ENCODE assay signal across 10 mouse cellular contexts in genomic region chr5:33822456-33822855, GRCm38 (mm10). TPM values are rescaled to one million over a fixed set of nuclear protein-coding genes. Genes with fewer than 3 reads are reported as not detected.
DNase-seq lines count a peak whose midpoint lies in the region; ATAC-seq and TF ChIP-seq lines count a peak whose summit lies in the region.
"Had no signal": no experiment of that assay in that cellular context is flagged by ENCODE, and none has a peak within 500 bp of the region (broad histone marks: within the 10 kb centered on the region; RNA-seq: fewer than 3 reads in every experiment).

No protein-coding gene starts in this region.

- H3K27me3 ChIP-seq in heart, postnatal 0 days (ENCODE audit: control insufficient read depth, insufficient read depth, low read length) = no peaks in the 10 kb centered on the region
- H3K27me3 ChIP-seq in embryonic facial prominence, embryonic 15.5 days = no peaks in the 10 kb centered on the region
- H3K27me3 ChIP-seq in limb, embryonic 10.5 days (ENCODE audit: low read depth, poor library complexity, severe bottlenecking) = no peaks in the 10 kb centered on the region
- H3K27me3 ChIP-seq in neural tube, embryonic 12.5 days (replicated peaks) = no peaks in the 10 kb centered on the region

- peak overlapping the region; percentile 85; the same call in 1 of the 2 replicates for H3K4me2 ChIP-seq in heart, postnatal 0 days (ENCODE audit: low read depth, low read length)
- peak overlapping the region; percentile 57 for H3K4me2 ChIP-seq in embryonic facial prominence, embryonic 15.5 days (replicated peaks)
- H3K4me2 ChIP-seq in neural tube, embryonic 12.5 days (replicated peaks) = peak overlapping the region; percentile 75

- no peak for TF ChIP-seq CTCF in heart, postnatal 0 days (IDR thresholded peaks at IDR 0.05; ENCODE audit: low read depth)
- no peak for TF ChIP-seq CTCF in gastrocnemius, adult 2 months (IDR thresholded peaks at IDR 0.05)

- H3K9ac ChIP-seq in heart, postnatal 0 days (replicated peaks; ENCODE audit: low read depth, low read length) = 0 out of 2 replicates have a peak overlapping the region, but pooled peaks have one; percentile 86
- no peak overlapping the region for H3K9ac ChIP-seq in embryonic facial prominence, embryonic 15.5 days
- peak overlapping the region; percentile 99 for H3K9ac ChIP-seq in neural tube, embryonic 12.5 days

- no peak overlapping the region for H3K27ac ChIP-seq in heart, postnatal 0 days (ENCODE audit: low read depth)
- H3K27ac ChIP-seq in embryonic facial prominence, embryonic 15.5 days (replicated peaks) = no peak overlapping the region
- no peak overlapping the region for H3K27ac ChIP-seq in limb, embryonic 10.5 days
- no peak overlapping the region for H3K27ac ChIP-seq in neural tube, embryonic 12.5 days
- no peak overlapping the region for H3K27ac ChIP-seq in gastrocnemius, adult 2 months

- TF ChIP-seq EP300 in heart, postnatal 0 days (IDR thresholded peaks at IDR 0.05; ENCODE audit: low read depth) = no peak

- ATAC-seq in heart, postnatal 0 days (ENCODE audit: insufficient read depth, low read depth) = no peak
- ATAC-seq in embryonic facial prominence, embryonic 15.5 days (ENCODE audit: insufficient number of reproducible peaks, low FRiP score, low TSS enrichment, low read depth) = no peak
- ATAC-seq in neural tube, embryonic 12.5 days (ENCODE audit: low FRiP score, low read depth) = no peak

- peak overlapping the region; percentile 10; the same call in 1 of the 2 replicates for H3K4me3 ChIP-seq in heart, postnatal 0 days (ENCODE audit: low read depth, low read length)
- H3K4me3 ChIP-seq in embryonic facial prominence, embryonic 15.5 days (replicated peaks) = peak overlapping the region; percentile 99; the same call in 1 of the 2 replicates
- H3K4me3 ChIP-seq in limb, embryonic 10.5 days = peak overlapping the region; percentile 84
- H3K4me3 ChIP-seq in neural tube, embryonic 12.5 days = peak overlapping the region; percentile 99
- H3K4me3 ChIP-seq in gastrocnemius, adult 2 months = no peak overlapping the region

- no peaks in the 10 kb centered on the region for H3K9me3 ChIP-seq in heart, postnatal 0 days (replicated peaks; ENCODE audit: control insufficient read depth, low read length)
- H3K9me3 ChIP-seq in embryonic facial prominence, embryonic 15.5 days (replicated peaks) = no peaks in the 10 kb centered on the region
- no peaks in the 10 kb centered on the region for H3K9me3 ChIP-seq in limb, embryonic 10.5 days (replicated peaks)
- H3K9me3 ChIP-seq in neural tube, embryonic 12.5 days = no peaks in the 10 kb centered on the region

- DNase-seq in heart, postnatal 0 days (ENCODE audit: low spot score) = no peak
- DNase-seq in heart, postnatal 25 days (ENCODE audit: low spot score) = no peak
- no peak for DNase-seq in limb, embryonic 10.5 days (ENCODE audit: low spot score)
- DNase-seq in gastrocnemius, adult 2 months = no peak
- DNase-seq in ovary, postnatal 10 days (ENCODE audit: low spot score) = no peak
- no peak for DNase-seq in left cerebral cortex, adult 8-10 months (ENCODE audit: low spot score in 2 of 2)
- DNase-seq: cerebellum, postnatal 14 days; kidney, postnatal 36 days had no signal

- H3K36me3 ChIP-seq in heart, postnatal 0 days (replicated peaks; ENCODE audit: control insufficient read depth, insufficient read depth, low read length) = no peaks in the 10 kb centered on the region
- H3K36me3 ChIP-seq in embryonic facial prominence, embryonic 15.5 days = no peaks in the 10 kb centered on the region
- H3K36me3 ChIP-seq in limb, embryonic 10.5 days = peaks cover 24% of the 10 kb centered on the region
- 0 out of 2 replicates have a peak, but pooled peaks cover 4% of the 10 kb centered on the region for H3K36me3 ChIP-seq in neural tube, embryonic 12.5 days

- H3K4me1 ChIP-seq in heart, postnatal 0 days (ENCODE audit: control insufficient read depth, insufficient read depth) = peaks cover 22% of the 10 kb centered on the region
- H3K4me1 ChIP-seq in embryonic facial prominence, embryonic 15.5 days = peaks cover 24% of the 10 kb centered on the region
- H3K4me1 ChIP-seq in limb, embryonic 10.5 days = peaks cover 48% of the 10 kb centered on the region
- H3K4me1 ChIP-seq in neural tube, embryonic 12.5 days = peaks cover 59% of the 10 kb centered on the region

- intact Hi-C loops in heart, postnatal 25 days (cut with DNase I) = no loop called here
- intact Hi-C loops in gastrocnemius, adult 2 months (cut with DNase I) = loop anchor here (5.0 kb wide), 1 partner anchor 115 kb away; the partner anchor contains the start of gene Nelfa

- 35% methylated on average over 3 of the region's 3 CpGs for WGBS in heart, postnatal 0 days
- 19% methylated on average over 3 of the region's 3 CpGs for WGBS in embryonic facial prominence, embryonic 15.5 days
- 53% methylated on average over 3 of the region's 3 CpGs for WGBS in limb, embryonic 10.5 days
- 35% methylated on average over 3 of the region's 3 CpGs for WGBS in neural tube, embryonic 12.5 days

RNA-seq across cellular contexts. Expression of gene Nsd2, which starts 1.9 kb away (rescaled TPM):
- total RNA-seq in heart, postnatal 0 days (2014; rRNA removed; ENCODE audit: low replicate concordance) = 11.2 and 27.6 TPM in 2 replicates
- polyA plus RNA-seq in heart, postnatal 0 days (2015; fragmentation: Nextera tagmentation; extraction: Ambion mirVana) = 11.8 and 13.6 TPM in 2 replicates
- total RNA-seq in heart, postnatal 25 days (2021) = 10 to 100 TPM; 25.9 to 28.4 TPM
- 35.8 and 37.6 TPM in 2 replicates for polyA plus RNA-seq in embryonic facial prominence, embryonic 15.5 days (2015; fragmentation: Nextera tagmentation; extraction: Ambion mirVana)
- 79.4 and 90.3 TPM in 2 replicates for polyA plus RNA-seq in limb, embryonic 10.5 days (2016; fragmentation: Nextera tagmentation; extraction: Ambion mirVana)
- 91.2 and 98.7 TPM in 2 replicates for polyA plus RNA-seq in neural tube, embryonic 12.5 days (2016; fragmentation: Nextera tagmentation; extraction: Ambion mirVana)
- 10 to 100 TPM in 1 of 2 experiments, 1 to 10 TPM in 1; 9.7 to 10.6 TPM for total RNA-seq in gastrocnemius, adult 2 months (2021)
- total RNA-seq in left cerebral cortex, adult 8-10 months (2022) = 100 to 1,000 TPM; 132 to 163 (median 146) TPM

RNA-seq across cellular contexts. Expression of gene Letm1, which starts 39.8 kb away (rescaled TPM):
- total RNA-seq in heart, postnatal 0 days (2014; rRNA removed; ENCODE audit: low replicate concordance) = 34.0 and 36.9 TPM in 2 replicates
- 63.6 and 68.1 TPM in 2 replicates for polyA plus RNA-seq in heart, postnatal 0 days (2015; fragmentation: Nextera tagmentation; extraction: Ambion mirVana)
- 100 to 1,000 TPM; 152 to 161 TPM for total RNA-seq in heart, postnatal 25 days (2021)
- 49.9 and 51.8 TPM in 2 replicates for polyA plus RNA-seq in embryonic facial prominence, embryonic 15.5 days (2015; fragmentation: Nextera tagmentation; extraction: Ambion mirVana)
- polyA plus RNA-seq in limb, embryonic 10.5 days (2016; fragmentation: Nextera tagmentation; extraction: Ambion mirVana) = 65.0 and 66.8 TPM in 2 replicates
- 57.2 and 63.6 TPM in 2 replicates for polyA plus RNA-seq in neural tube, embryonic 12.5 days (2016; fragmentation: Nextera tagmentation; extraction: Ambion mirVana)
- 10 to 100 TPM; 70.4 to 95.2 TPM for total RNA-seq in gastrocnemius, adult 2 months (2021)
- 100 to 1,000 TPM in 1 of 4 experiments, 10 to 100 TPM in 3; 94.3 to 103 (median 95.4) TPM for total RNA-seq in left cerebral cortex, adult 8-10 months (2022)
